Mouse (Mus musculus) E14TG2a.4 (cell line): Measurements from ENCODE around the gene Rptor.

ENCODE experiments used
- CTCF ChIP-seq: conservative IDR thresholded peaks from 2 replicates; pipeline ENCODE4 v1.5.1; 2014; ENCODE audit warnings: low read length
- NANOG ChIP-seq: IDR thresholded peaks from 2 replicates; pipeline ENCODE4 v1.6.1; 2014; ENCODE audit warnings: borderline replicate concordance, low read length, mixed read lengths
- POU5F1 ChIP-seq: IDR thresholded peaks from 2 replicates; pipeline ENCODE4 v1.6.1; 2014; ENCODE audit warnings: low read length, borderline replicate concordance

DNA sequence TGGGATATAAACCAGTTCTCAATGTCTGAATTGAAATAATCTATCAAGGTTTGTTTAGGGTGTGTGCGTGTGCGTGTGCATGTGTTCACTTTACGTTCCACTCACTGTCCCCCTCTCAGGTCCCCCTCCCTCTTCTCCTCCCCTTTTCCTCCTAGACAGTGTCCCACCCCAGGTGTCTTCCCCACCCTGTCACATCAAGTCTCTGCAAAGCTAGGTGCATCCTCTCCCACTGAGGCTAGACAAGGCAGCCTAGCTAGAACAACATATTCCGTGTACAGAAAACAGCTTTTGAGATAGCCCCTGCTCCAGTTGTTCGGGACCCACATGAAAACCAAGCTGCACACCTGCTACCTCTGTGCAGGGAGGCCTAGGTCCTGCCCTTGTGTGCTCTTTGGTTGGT lies 245.5 kb downstream of the Rptor start:
- TF ChIP-seq CTCF = no peak
- TF ChIP-seq POU5F1 = no peak
- TF ChIP-seq NANOG = no peak
